Mouse (Mus musculus) mammary gland, adult 2 months (tissue): Measurements from ENCODE around the gene Gm5726. TPM values are rescaled to one million over a fixed set of nuclear protein-coding genes. Genes with fewer than 3 reads are reported as not detected.

Experiments
- polyA plus RNA-seq: library from polyadenylated mRNA; depleted of rRNA; stranded (reverse); fragments of >200 nt; gene quantifications from 2 replicates; pipeline ENCODE4 v1.2.3, GENCODE M21; 2012; ENCODE audit warnings: low replicate concordance; rRNA removed

Gene Gm5726
- not detected in 2 replicates for polyA plus RNA-seq

GRCm38 (mm10) chr7:20545657-20546056, at the start of gene Gm5726:
Gene Gm5726 (minus strand): TSS chr7:20545757.

GRCm38 (mm10) chr7:20576141-20576540, 30.6 kb upstream of the Gm5726 start, which contains the start of gene Gm4141:
Gene Gm4141 (minus strand): TSS chr7:20576241.

GRCm38 (mm10) chr7:20533537-20533936, 12.0 kb downstream of the Gm5726 start, which contains the start of gene Vmn1r104:
Gene Vmn1r104 (plus strand): TSS chr7:20533837.

DNA sequence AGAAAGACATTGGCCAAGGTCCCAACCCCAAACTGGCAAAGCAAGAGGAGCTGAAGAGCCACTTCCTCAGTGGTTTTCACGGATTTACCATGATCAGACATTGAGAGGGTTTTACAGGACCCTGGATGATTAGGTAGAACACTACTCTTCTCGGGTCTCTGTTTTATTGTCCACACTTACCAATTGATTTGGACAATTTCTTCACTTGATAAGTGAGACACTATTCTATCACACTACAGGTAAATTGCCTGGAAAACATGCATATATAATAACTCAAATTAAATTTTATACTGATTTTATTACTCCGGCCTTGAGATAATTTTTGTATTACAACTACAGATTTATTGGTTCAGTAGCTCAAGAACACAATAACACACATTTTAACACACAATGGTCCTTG, 35.1 kb downstream of the Gm5726 start, which contains the start of gene Vmn1r103:
TSS of gene Vmn1r103 (minus strand) at position 101 of the 400 bp plus-strand sequence.

Other genes with a start within 250 kb of the Gm5726 start
- not detected in 2 replicates for gene Gm4133, start 211.7 kb downstream of the Gm5726 start, polyA plus RNA-seq
- not detected in 2 replicates for gene Gm5728, start 170.3 kb downstream of the Gm5726 start, polyA plus RNA-seq
- gene Vmn1r100, start 127.8 kb downstream of the Gm5726 start, polyA plus RNA-seq = not detected in 2 replicates
- not detected in 2 replicates for gene Vmn1r101, start 103.2 kb downstream of the Gm5726 start, polyA plus RNA-seq
- gene Gm10670, start 70.8 kb downstream of the Gm5726 start, polyA plus RNA-seq = not detected in 2 replicates
- not detected in 2 replicates for gene Vmn1r103, start 35.2 kb downstream of the Gm5726 start, polyA plus RNA-seq
- not detected in 2 replicates for gene Vmn1r104, start 11.9 kb downstream of the Gm5726 start, polyA plus RNA-seq
- gene Gm4141, start 30.5 kb upstream of the Gm5726 start, polyA plus RNA-seq = not detected in 2 replicates
- gene Gm4513, start 53.3 kb upstream of the Gm5726 start, polyA plus RNA-seq = not detected in 2 replicates
- not detected in 2 replicates for gene Vmn1r107, start 123.2 kb upstream of the Gm5726 start, polyA plus RNA-seq
- gene Vmn1r111, start 157.5 kb upstream of the Gm5726 start, polyA plus RNA-seq = not detected in 2 replicates
- gene Gm10668, start 184.9 kb upstream of the Gm5726 start, polyA plus RNA-seq = not detected in 2 replicates
- not detected in 2 replicates for gene Vmn1r112, start 225.4 kb upstream of the Gm5726 start, polyA plus RNA-seq
- gene Vmn1r113, start 241.5 kb upstream of the Gm5726 start, polyA plus RNA-seq = not detected in 2 replicates